Mouse (Mus musculus) testis, postnatal 14 days (tissue): Measurements from ENCODE around the gene Rhoa.
A peak's percentile ranks its signal among the peaks of the same experiment; 100 is the strongest.

ENCODE experiments used
- DNase-seq: peaks from one replicate; pipeline ENCODE4 v3.0.0; 2021; ENCODE audit warnings: low spot score

Gene Rhoa

DNA sequence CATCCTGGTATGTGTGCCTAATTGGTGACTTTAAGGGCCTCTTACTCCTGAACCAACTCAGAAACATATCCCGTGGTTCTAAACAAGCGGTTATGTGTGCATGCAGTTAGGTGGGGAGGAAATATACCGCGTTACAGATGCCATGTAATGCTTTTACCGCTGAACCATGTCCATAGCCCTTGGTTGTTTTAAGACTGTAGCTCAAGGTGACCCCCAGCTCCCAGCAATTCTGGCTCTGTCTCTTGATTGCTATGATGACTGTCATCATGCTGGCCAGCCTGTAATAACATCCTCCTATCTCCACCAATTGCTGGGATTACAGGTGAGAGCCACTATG is 35.2 kb downstream of the Rhoa start:
- no peak for DNase-seq

- DNase-seq = no peak
These were observed 35.9 kb downstream of the Rhoa start for GRCm38 (mm10) chr9:108341801-108342200.

DNA sequence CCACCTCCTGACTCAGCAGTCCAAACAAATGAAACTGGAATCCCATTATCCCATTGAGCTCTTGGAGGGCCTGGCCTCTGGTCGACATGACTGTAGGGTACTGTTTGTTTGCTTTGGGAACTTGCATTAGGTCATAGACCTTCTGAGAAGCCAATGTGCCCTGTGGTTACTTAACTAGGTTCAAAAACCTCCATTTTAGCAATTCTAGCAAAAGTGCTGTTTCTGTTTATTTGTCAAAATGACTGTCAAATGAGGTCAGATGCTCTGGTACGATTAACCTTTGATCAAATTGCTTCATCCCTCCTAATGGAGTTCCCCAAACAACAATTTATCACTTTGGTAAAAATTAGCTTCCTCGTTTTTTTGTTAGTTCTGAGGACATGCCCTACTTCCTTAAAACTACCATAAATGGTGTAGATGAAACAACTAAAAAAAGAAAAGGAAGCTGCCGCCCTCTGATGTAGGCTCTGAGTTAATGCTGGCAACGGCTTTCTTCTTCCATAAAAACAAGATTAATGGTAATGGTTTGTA is 36.4 kb downstream of the Rhoa start:
- no peak for DNase-seq

DNA sequence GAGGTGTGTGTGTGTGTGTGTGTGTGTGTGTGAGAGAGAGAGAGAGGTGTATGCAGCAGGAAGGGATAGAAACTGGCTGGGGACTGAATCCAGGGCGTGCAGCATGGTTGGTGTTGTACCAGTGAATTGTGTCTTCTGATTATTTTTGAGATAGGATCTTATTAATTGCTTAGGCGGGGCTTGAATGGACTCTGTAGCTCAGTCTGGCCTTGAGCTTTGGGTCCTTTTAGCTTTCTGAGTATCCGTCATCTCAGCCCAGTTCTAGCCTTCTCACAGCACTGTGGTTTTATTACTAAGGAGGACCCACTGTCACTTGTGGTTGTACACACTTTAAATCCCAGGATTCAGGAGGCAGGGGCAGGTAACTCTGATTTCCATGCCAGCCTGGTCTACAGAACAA is 37.4 kb downstream of the Rhoa start:
- no peak for DNase-seq

DNA sequence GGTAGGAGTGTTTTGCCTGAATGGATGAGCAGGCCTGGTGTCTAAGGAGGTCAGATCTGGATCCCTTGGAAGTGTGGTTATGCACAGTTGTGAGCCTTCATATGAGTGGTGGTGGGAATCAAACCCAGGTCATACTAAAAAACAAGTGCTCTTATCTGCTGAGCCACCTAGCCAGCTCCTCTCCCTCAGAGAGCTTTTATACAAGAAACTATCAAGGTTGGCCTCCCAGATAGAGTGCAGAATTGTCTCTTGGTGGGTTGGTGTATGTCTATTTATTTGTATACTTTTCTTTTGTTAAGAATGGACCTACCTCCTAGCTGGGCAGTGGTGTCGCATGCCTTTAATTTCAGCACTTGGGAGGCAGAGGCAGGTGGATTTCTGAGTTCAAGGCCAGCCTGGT is 37.9 kb downstream of the Rhoa start:
- no peak for DNase-seq

DNA sequence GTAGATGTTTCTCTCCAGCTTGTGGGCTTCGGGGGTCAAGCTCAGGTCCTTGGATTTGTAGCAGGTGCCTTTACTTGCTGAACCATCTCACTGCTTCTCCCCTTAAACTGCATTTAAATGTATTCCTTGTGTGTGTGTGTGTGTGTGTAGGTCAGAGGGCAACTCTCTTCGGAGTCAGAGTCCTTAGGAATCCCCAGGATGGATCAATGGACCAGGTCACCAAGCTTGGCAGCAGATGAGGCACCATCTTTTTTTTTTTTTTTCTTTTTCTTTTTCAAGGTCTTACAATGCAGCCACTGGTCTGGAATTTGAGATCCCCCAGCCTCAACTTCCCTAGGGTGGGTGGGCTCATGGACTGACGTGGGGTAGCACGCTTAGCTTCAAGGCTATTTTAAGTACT is 38.5 kb downstream of the Rhoa start:
- no peak for DNase-seq

DNA sequence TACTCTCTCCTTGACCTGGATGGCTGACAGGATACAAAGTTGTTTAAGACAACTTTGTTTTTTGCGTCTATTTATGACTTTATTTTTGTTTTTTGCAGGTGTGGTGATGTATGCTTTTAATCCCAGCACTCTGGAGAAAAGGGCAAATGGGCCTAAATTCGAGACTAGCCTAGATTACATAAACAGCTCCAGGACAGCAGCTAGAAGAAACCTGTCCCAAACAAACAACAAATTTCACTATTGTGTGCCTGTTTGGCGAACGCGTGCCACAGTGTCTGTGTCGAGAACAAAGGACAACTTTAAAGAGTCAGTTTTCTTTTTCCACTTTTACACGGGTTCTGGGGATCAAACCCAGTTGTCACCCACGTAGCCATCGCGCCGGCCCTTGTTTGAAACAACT is 41.1 kb downstream of the Rhoa start:
- DNase-seq = no peak

DNA sequence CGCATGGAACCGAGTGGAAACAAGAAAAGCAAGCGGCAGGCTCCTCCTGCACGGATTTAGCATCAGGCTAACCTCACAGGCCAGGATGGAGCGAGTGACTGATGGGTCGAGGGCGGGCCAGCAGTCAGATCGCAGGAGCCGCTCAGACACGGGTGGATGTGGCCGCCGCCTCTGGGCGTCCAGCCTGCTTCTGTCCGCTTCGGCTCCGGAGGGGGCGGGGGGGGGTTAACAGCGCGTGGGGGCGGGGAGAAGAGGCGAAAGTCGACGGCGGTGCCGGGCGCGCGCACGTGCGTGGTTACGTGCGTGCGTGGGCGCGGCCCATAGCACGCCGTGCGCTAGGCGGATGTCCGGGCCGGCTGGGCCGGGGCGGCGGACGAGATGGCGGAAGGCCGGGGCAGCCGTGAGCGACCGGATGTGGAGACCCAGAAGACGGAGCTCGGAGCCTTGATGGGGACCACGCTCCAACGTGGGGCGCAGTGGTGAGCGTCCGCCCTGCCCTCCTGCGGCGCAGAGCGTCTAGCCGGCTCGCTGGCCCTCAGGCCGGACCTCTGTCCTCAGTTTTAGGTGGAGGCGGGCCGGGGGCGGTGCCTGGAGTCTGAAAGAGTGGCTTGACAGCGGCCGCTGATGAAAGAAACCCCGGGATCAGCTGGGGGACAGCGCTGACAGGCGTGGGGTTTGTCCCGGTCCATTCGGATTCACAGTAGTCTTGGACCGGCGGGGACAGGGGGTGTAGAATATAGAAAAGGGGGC is 41.8 kb downstream of the Rhoa start, which contains the start of gene Usp4:
Gene Usp4 (plus strand): TSS at position 314 of the 750 bp plus-strand sequence.
- peak; percentile 85 for DNase-seq

DNA sequence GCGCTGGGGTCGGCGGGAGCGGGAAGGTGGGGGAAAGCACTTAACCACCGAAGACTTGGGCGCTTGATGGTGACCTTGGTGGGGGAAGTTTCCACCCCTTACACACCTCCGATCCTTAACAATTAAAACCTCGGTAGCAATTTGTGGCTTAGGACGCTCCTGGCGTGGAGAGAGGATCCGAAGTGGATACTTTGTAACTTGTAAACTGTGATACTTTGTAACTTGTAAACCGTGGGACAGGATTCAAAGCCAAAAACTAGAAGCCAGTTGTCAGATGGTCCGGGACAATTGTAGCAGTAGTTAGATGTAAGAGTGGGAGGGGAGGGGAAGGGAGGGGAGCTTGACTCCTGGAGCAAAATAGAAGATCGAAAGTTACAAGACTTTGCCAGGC is 42.4 kb downstream of the Rhoa start:
- DNase-seq = peak; percentile 78

- DNase-seq = no peak
These were observed 43.8 kb downstream of the Rhoa start for GRCm38 (mm10) chr9:108349727-108350126.

DNA sequence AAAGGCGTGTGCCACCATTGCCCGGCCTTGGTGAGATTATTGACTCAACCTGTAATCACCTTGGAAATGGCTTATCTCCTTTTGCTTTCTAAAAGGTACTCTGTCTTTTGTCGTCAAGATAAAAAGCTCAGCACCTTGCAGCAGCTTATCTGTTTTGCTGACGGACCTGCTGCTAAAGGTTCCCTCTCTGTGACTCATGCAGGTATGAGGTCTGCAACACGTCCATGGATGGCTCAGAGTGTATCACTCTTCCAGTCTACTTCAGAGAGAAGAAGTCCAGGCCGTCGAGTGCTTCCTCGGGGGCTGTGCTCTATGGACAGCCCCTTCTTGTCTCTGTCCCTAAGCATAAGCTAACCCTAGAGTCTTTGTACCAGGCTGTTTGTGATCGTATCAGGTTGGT is 72.3 kb downstream of the Rhoa start:
- no peak for DNase-seq

DNA sequence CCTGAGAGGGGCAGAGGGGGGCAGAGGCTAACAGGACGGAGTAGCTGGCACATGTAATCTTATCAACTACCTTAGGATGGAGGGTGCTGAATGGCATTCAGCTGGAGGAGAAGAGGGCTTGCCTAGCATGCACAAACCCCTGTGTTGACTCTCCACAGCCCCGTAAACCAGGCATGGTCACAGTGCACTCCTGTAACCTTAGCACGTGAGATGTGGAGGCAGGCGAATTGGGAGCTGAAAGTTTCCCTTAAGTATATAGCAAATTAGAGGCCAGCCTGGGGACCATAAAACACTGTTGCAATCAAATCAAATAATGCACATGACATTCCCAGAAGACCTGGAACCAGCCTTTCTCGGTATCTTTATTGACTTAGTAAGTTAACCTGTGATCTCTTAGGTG is 72.8 kb downstream of the Rhoa start:
- DNase-seq = no peak

- no peak for DNase-seq
These were observed 73.4 kb downstream of the Rhoa start for GRCm38 (mm10) chr9:108379294-108379693.

GRCm38 (mm10) chr9:108381382-108381781 is 75.5 kb downstream of the Rhoa start:
- no peak for DNase-seq

DNA sequence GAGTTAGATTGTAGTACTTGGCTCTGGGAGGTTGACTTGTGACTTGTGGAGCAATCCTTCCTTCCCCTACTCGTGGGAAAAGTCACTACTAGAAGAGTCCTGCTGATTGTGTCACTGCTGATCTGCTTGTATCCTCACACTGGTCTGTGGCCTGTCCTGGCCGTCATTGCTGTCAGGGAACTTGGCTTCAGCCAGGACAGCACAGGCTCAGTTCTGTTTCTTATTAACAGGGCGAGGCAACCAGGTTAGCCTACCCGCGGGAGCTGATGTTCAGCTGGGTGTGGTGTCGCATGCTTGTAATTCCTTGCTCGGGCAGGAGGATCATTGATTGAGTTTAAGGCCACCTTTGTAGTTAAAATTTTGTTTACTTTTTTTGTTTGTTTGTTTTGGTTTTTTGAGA is 79.1 kb downstream of the Rhoa start:
- no peak for DNase-seq

- DNase-seq = no peak
These were observed 80.9 kb downstream of the Rhoa start for GRCm38 (mm10) chr9:108386816-108387215.
